ENCODE assay signal across 21 mouse cellular contexts in the genomic region with DNA sequence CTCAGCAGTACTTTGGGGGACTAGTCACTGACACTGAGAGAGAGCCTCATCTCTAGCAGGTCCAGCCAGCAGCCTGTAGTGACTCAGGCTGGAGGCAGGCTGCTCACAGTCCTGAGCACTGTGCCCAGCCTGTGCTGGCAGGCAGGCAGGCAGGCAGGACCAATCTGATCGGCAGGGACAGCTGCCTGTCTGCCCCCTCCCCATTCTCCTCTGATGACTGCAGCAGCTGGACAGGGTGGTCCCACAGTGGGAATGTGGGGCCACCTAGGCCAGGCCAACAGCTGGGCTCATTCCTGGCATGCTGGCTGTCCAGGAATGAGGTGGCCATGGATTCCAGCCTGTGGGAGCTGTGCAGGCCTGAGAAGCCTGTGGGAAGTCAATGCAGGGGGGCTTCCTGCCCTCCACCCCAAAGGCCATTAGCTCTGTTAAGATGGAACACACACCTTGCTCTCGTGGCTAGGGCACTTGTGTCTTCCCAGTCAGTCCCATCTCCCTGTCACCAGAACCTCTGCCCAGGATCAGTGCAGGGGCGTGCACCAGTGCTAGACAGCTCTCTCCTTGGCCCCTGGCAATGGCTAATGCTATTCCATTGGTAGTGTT. TPM values are rescaled to one million over a fixed set of nuclear protein-coding genes. Genes with fewer than 3 reads are reported as not detected.
DNase-seq lines count a peak whose midpoint lies in the region; ATAC-seq and TF ChIP-seq lines count a peak whose summit lies in the region.
"Had no signal": no experiment of that assay in that cellular context is flagged by ENCODE, and none has a peak within 500 bp of the region (broad histone marks: within the 10 kb centered on the region; RNA-seq: fewer than 3 reads in every experiment).

No protein-coding gene starts in this region.

- H3K4me2 ChIP-seq in hindbrain, postnatal 0 days (ENCODE audit: low read depth, low read length), result no peak overlapping the region
- H3K4me2 ChIP-seq in embryonic facial prominence, embryonic 15.5 days (replicated peaks), result no peak overlapping the region
- H3K4me2 ChIP-seq: forebrain, embryonic 12.5 days; heart, embryonic 12.5 days; hindbrain, embryonic 13.5 days had no signal

- peak overlapping the region; percentile 37; the same call in 1 of the 2 replicates for H3K27ac ChIP-seq in hindbrain, embryonic 10.5 days
- no peak overlapping the region for H3K27ac ChIP-seq in hindbrain, postnatal 0 days
- peak overlapping the region; percentile 41; the same call in 1 of the 2 replicates for H3K27ac ChIP-seq in embryonic facial prominence, embryonic 15.5 days (replicated peaks)
- H3K27ac ChIP-seq: forebrain, embryonic 12.5 days; hindbrain, embryonic 13.5 days had no signal

- H3K9me3 ChIP-seq in hindbrain, embryonic 10.5 days, result no peaks in the 10 kb centered on the region
- no peaks in the 10 kb centered on the region for H3K9me3 ChIP-seq in hindbrain, postnatal 0 days (ENCODE audit: low read length)
- H3K9me3 ChIP-seq in embryonic facial prominence, embryonic 15.5 days (replicated peaks), result no peaks in the 10 kb centered on the region
- H3K9me3 ChIP-seq: forebrain, embryonic 12.5 days; G1E; heart, embryonic 12.5 days; hindbrain, embryonic 13.5 days had no signal

- peaks cover 70% of the 10 kb centered on the region for H3K4me1 ChIP-seq in hindbrain, embryonic 10.5 days (replicated peaks)
- H3K4me1 ChIP-seq in hindbrain, postnatal 0 days (ENCODE audit: insufficient read depth, low read length), result peaks cover 8% of the 10 kb centered on the region; the same call in 1 of the 2 replicates
- H3K4me1 ChIP-seq in embryonic facial prominence, embryonic 15.5 days, result peaks cover 38% of the 10 kb centered on the region

- DNase-seq in cerebellum, adult 11-12 months, result peak; percentile 67
- DNase-seq in cerebellum, adult 9-10 months, result no peak
- no peak for DNase-seq in hindbrain, embryonic 10.5 days (ENCODE audit: low spot score)
- no peak for DNase-seq in hindbrain, postnatal 0 days (ENCODE audit: low spot score)
- DNase-seq in mesoderm, embryonic 11.5 days (ENCODE audit: low read depth, low spot score), result peak; percentile 58
- no peak for DNase-seq in layer of hippocampus, postnatal 10 days (ENCODE audit: low spot score in 2 of 2)
- DNase-seq: heart, adult 11 months; heart, postnatal 14 days; kidney, adult 8-10 months; kidney, postnatal 14 days; liver; thymus, adult 2 months had no signal

- H3K27me3 ChIP-seq in hindbrain, embryonic 10.5 days (ENCODE audit: insufficient read depth, poor library complexity, severe bottlenecking), result peaks cover 56% of the 10 kb centered on the region
- H3K27me3 ChIP-seq in hindbrain, postnatal 0 days (ENCODE audit: insufficient read depth, low read length), result no peaks in the 10 kb centered on the region
- H3K27me3 ChIP-seq in embryonic facial prominence, embryonic 15.5 days, result no peaks in the 10 kb centered on the region

- ATAC-seq in hindbrain, postnatal 0 days, result no peak
- ATAC-seq in embryonic facial prominence, embryonic 15.5 days (ENCODE audit: insufficient number of reproducible peaks, low FRiP score, low TSS enrichment, low read depth), result peak; percentile 69
- ATAC-seq in megakaryocyte progenitor cell, adult 5-6 weeks (replicated peaks; ENCODE audit: poor library complexity), result no peak
- ATAC-seq: lung, postnatal 0 days; midbrain, embryonic 16.5 days had no signal

- no peaks in the 10 kb centered on the region for H3K36me3 ChIP-seq in hindbrain, embryonic 10.5 days
- H3K36me3 ChIP-seq in hindbrain, postnatal 0 days (ENCODE audit: insufficient read depth, low read length), result no peaks in the 10 kb centered on the region
- H3K36me3 ChIP-seq in embryonic facial prominence, embryonic 15.5 days, result no peaks in the 10 kb centered on the region
- H3K36me3 ChIP-seq: forebrain, embryonic 12.5 days; G1E; heart, embryonic 12.5 days; hindbrain, embryonic 13.5 days had no signal

- no peak overlapping the region for H3K9ac ChIP-seq in hindbrain, postnatal 0 days (replicated peaks; ENCODE audit: low read length)
- no peak overlapping the region for H3K9ac ChIP-seq in embryonic facial prominence, embryonic 15.5 days
- H3K9ac ChIP-seq: forebrain, embryonic 12.5 days; heart, embryonic 12.5 days; hindbrain, embryonic 13.5 days had no signal

- H3K4me3 ChIP-seq in hindbrain, embryonic 10.5 days, result no peak overlapping the region
- H3K4me3 ChIP-seq in hindbrain, postnatal 0 days (ENCODE audit: low read length), result no peak overlapping the region
- H3K4me3 ChIP-seq in embryonic facial prominence, embryonic 15.5 days (replicated peaks), result no peak overlapping the region; the same call in 1 of the 2 replicates
- H3K4me3 ChIP-seq: forebrain, embryonic 12.5 days; heart, embryonic 12.5 days; hindbrain, embryonic 13.5 days had no signal

- no peak for TF ChIP-seq CTCF in hindbrain, postnatal 0 days (IDR thresholded peaks at IDR 0.05; ENCODE audit: low read depth)

- 69% methylated on average over 3 of the region's 3 CpGs for WGBS in hindbrain, embryonic 10.5 days
- WGBS in hindbrain, postnatal 0 days, result 60% methylated on average over 3 of the region's 3 CpGs
- 60% methylated on average over 3 of the region's 3 CpGs for WGBS in embryonic facial prominence, embryonic 15.5 days

RNA-seq across cellular contexts. Expression of a gene that starts 3.0 kb away (rescaled TPM):
- 0.80 and 1.2 TPM in 2 replicates for polyA plus RNA-seq in hindbrain, embryonic 10.5 days (2016; fragmentation: Nextera tagmentation; extraction: Ambion mirVana)
- 0.72 and 0.84 TPM in 2 replicates for total RNA-seq in hindbrain, postnatal 0 days (2014; rRNA removed)
- polyA plus RNA-seq in hindbrain, postnatal 0 days (2015; fragmentation: Nextera tagmentation; extraction: Ambion mirVana), result 2.3 and 2.4 TPM in 2 replicates
- polyA plus RNA-seq in embryonic facial prominence, embryonic 15.5 days (2015; fragmentation: Nextera tagmentation; extraction: Ambion mirVana), result 27.4 and 37.2 TPM in 2 replicates
- total RNA-seq in megakaryocyte progenitor cell, adult 5-6 weeks (2015), result not detected in 2 replicates
- total RNA-seq in megakaryocyte progenitor cell, adult 5-6 weeks (2017), result not detected in 2 replicates
- 1 to 10 TPM; 1.5 TPM for total RNA-seq in layer of hippocampus, postnatal 10 days (2021)
- total RNA-seq: G1E; heart, postnatal 14 days; neutrophil, adult 5-6 weeks had no signal
- polyA plus RNA-seq: G1E had no signal

Comparison
In these comparisons a context has a peak if more than half of its experiments do, and no peak if none do; other contexts are left out.
1. DNase-seq: peak in cerebellum, adult 11-12 months (single experiment) and mesoderm, embryonic 11.5 days (single experiment); none in cerebellum, adult 9-10 months (single experiment), hindbrain, embryonic 10.5 days (single experiment), hindbrain, postnatal 0 days (single experiment) and layer of hippocampus, postnatal 10 days (0 of 2).